35 mouse cellular contexts compared by ENCODE assay signal in the genomic region with DNA sequence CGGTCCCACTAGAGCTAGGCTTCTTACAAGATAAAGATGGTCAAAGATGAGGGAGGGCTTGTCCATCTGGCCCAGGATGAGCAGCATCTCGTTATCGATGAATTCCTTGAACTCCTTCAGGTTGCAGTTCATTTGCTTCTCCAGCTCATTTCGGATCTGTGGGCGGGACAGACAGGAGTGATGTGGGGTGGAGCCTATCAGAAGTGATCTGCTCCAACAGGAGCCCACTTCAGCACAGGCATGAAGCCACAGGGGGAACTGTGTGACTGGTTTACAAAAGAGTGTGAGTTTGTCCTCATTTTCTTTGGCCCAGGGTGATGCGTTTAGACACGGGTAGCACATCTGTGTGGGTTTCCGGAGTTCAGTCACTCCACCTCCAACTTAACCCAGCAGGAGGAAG. TPM values are rescaled to one million over a fixed set of nuclear protein-coding genes. Genes with fewer than 3 reads are reported as not detected.
"Had no signal": no experiment of that assay in that cellular context is flagged by ENCODE, and none has a peak within 500 bp of the region (broad histone marks: within the 10 kb centered on the region; RNA-seq: fewer than 3 reads in every experiment).

No protein-coding gene starts in this region.

- H3K27ac ChIP-seq: heart, embryonic 10.5 days; hindbrain, embryonic 10.5 days; hindbrain, embryonic 12.5 days; hindbrain, embryonic 14.5 days; intestine, embryonic 15.5 days; layer of hippocampus, adult 2 months; left cerebral cortex, adult 2 months; limb, embryonic 13.5 days; limb, embryonic 15.5 days had no signal

- H3K9ac ChIP-seq: heart, embryonic 12.5 days; hindbrain, embryonic 12.5 days; hindbrain, embryonic 14.5 days; intestine, embryonic 15.5 days; limb, embryonic 13.5 days; limb, embryonic 15.5 days; liver, embryonic 12.5 days had no signal

- DNase-seq: gastrocnemius, postnatal 10 days; gastrocnemius, postnatal 25 days; heart, postnatal 4 days; kidney, adult 18-20 months; kidney, adult 8-10 months; kidney, postnatal 10 days; kidney, postnatal 25 days; kidney, postnatal 4 days; left cerebral cortex, postnatal 4 days had no signal

- H3K4me2 ChIP-seq: heart, embryonic 12.5 days; hindbrain, embryonic 12.5 days; hindbrain, embryonic 14.5 days; intestine, embryonic 15.5 days; limb, embryonic 13.5 days; limb, embryonic 15.5 days; liver, embryonic 12.5 days had no signal

- H3K4me3 ChIP-seq: gastrocnemius, adult 2 months; heart, embryonic 10.5 days; heart, embryonic 12.5 days; hindbrain, embryonic 10.5 days; hindbrain, embryonic 12.5 days; intestine, embryonic 15.5 days; layer of hippocampus, adult 2 months; left cerebral cortex, adult 2 months; limb, embryonic 13.5 days; limb, embryonic 15.5 days; liver, embryonic 12.5 days had no signal

- H3K27me3 ChIP-seq: heart, embryonic 12.5 days; hindbrain, embryonic 12.5 days; intestine, embryonic 15.5 days; limb, embryonic 13.5 days; limb, embryonic 15.5 days; liver, embryonic 12.5 days had no signal

- H3K9me3 ChIP-seq: heart, embryonic 10.5 days; heart, embryonic 12.5 days; hindbrain, embryonic 10.5 days; hindbrain, embryonic 12.5 days; intestine, embryonic 15.5 days; limb, embryonic 13.5 days; limb, embryonic 15.5 days; liver, embryonic 12.5 days had no signal

RNA-seq across cellular contexts. Expression of gene Dao, which starts 47.8 kb away (rescaled TPM):
- total RNA-seq: gastrocnemius, adult 2 months; gastrocnemius, postnatal 10 days; gastrocnemius, postnatal 25 days; gastrocnemius, postnatal 4 days; granulocyte monocyte progenitor cell, adult 5-6 weeks; heart, adult 18-20 months; heart, adult 8-10 months; heart, postnatal 25 days; heart, postnatal 4 days; layer of hippocampus, adult 2 months; layer of hippocampus, postnatal 10 days; layer of hippocampus, postnatal 25 days; left cerebral cortex, adult 2 months; left cerebral cortex, postnatal 14 days; left cerebral cortex, postnatal 4 days; liver, adult 2 months had no signal
- polyA plus RNA-seq: heart, embryonic 10.5 days; heart, embryonic 12.5 days; heart, embryonic 14.5 days; heart, postnatal 0 days; hindbrain, embryonic 10.5 days; hindbrain, embryonic 12.5 days; hindbrain, embryonic 14.5 days; hindbrain, embryonic 16.5 days; inflammation-experienced regulatory T-cells, adult 6 months; limb, embryonic 11.5 days; limb, embryonic 13.5 days; limb, embryonic 15.5 days; liver, adult 2 months; liver, embryonic 12.5 days had no signal
